Mouse (Mus musculus) midbrain, embryonic 15.5 days (tissue): Measurements from ENCODE around the gene Ces3b. TPM values are rescaled to one million over a fixed set of nuclear protein-coding genes. Genes with fewer than 3 reads are reported as not detected.
"Not testable (repeated sequence)": the region's sequence is repeated elsewhere in the genome, so short reads cannot be mapped to it uniquely, and the experiment has no call there.

Experiments used
- ATAC-seq: fragments of 200-750 bp; cut with Nextera tagmentation; replicated peaks from 2 replicates; pipeline ENCODE4 v1.8.0; 2017; ENCODE audit warnings: moderate TSS enrichment
- H3K27ac ChIP-seq: fragments of 300-500 bp; sonication (generic); 2 replicates; pipeline ENCODE4 v1.5.1; 2015; ENCODE audit warnings: mild to moderate bottlenecking, inconsistent platforms
- H3K27me3 ChIP-seq: fragments of 300-500 bp; sonication (generic); replicated peaks from 2 replicates; pipeline ENCODE4 v1.6.1; 2015; ENCODE audit warnings: inconsistent platforms
- H3K36me3 ChIP-seq: fragments of 300-500 bp; sonication (generic); replicated peaks from 2 replicates; pipeline ENCODE4 v1.6.1; 2015; ENCODE audit warnings: inconsistent platforms
- H3K4me1 ChIP-seq: fragments of 300-500 bp; sonication (generic); 2 replicates; pipeline ENCODE4 v1.6.1; 2015; ENCODE audit warnings: inconsistent platforms
- H3K4me2 ChIP-seq: fragments of 300-500 bp; sonication (generic); 2 replicates; pipeline ENCODE4 v1.6.1; 2015; ENCODE audit warnings: inconsistent platforms, mild to moderate bottlenecking, moderate library complexity
- H3K4me3 ChIP-seq: fragments of 300-500 bp; sonication (generic); 2 replicates; pipeline ENCODE4 v1.5.1; 2015; ENCODE audit warnings: mild to moderate bottlenecking, inconsistent platforms
- H3K9ac ChIP-seq: fragments of 300-500 bp; sonication (generic); 2 replicates; pipeline ENCODE4 v1.6.1; 2015; ENCODE audit warnings: mild to moderate bottlenecking, inconsistent platforms
- H3K9me3 ChIP-seq: fragments of 300-500 bp; sonication (generic); 2 replicates; pipeline ENCODE4 v1.6.1; 2016; ENCODE audit warnings: inconsistent platforms
- WGBS: fragments of 180-500 bp; shearing (Covaris S2); methylation state at CpG from one replicate; pipeline ENCODE4 v1.1.7; 2015; ENCODE audit warnings: mixed read lengths; 5-methylcytosine and 5-hydroxymethylcytosine counted together
- polyA plus RNA-seq: library from polyadenylated mRNA; unstranded; fragments of >200 nt; fragmentation: Nextera tagmentation; extraction: Ambion mirVana; gene quantifications from 2 replicates; pipeline ENCODE4 v1.2.1, GENCODE M21; 2015

Ces3b gene
- polyA plus RNA-seq, result not detected in 2 replicates

- H3K27ac ChIP-seq, result no peak within 1 kb of the TSS
- no peak within 1 kb of the TSS for H3K4me3 ChIP-seq
- ATAC-seq, result no peak
- H3K9me3 ChIP-seq, result no peaks in the 10 kb centered on the region
- H3K27me3 ChIP-seq, result no peaks in the 10 kb centered on the region
- no peak within 1 kb of the TSS for H3K9ac ChIP-seq
- no peak within 1 kb of the TSS for H3K4me2 ChIP-seq
- H3K36me3 ChIP-seq, result no peaks in the 10 kb centered on the region
- 84% methylated on average over 7 of the region's 7 CpGs for WGBS
- H3K4me1 ChIP-seq, result no peaks in the 10 kb centered on the region
These were observed at the start of gene Ces3b for GRCm38 (mm10) chr8:105083449-105084050. TSS of gene Ces3b (plus strand) at chr8:105083753.

DNA sequence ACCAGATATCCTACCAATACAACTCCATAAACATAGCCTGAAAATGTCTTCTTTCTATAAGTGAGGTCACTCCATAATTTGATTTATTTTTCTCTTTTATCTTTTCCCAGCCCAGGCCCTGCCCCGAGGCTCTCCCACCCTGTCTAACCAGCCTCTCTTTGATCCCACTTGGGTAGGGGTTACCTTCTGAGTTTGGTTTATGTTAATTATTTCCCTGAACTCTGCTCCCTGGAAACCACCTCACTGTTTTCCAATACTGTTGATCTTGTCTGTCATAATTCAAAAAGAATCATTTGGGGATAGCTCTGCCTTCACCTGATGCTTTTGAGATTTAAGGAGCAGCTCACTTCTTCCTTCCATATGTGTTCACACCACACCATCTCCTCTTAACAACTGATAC lies 40.0 kb upstream of the Ces3b start:
- Histone ChIP-seq H3K9ac (no peak overlapping the region), H3K9me3 (no peaks in the 10 kb centered on the region), H3K27me3 (no peaks in the 10 kb centered on the region), H3K4me1 (no peaks in the 10 kb centered on the region), H3K27ac (no peak overlapping the region), H3K36me3 (no peaks in the 10 kb centered on the region), H3K4me3 (no peak overlapping the region), H3K4me2 (no peak overlapping the region)
- ATAC-seq, result no peak
- WGBS, result 78% methylated on average over 1 of the region's 1 CpGs

GRCm38 (mm10) chr8:105045824-105046401 lies 37.6 kb upstream of the Ces3b start:
- Histone ChIP-seq H3K36me3 (no peaks in the 10 kb centered on the region), H3K9ac (no peak overlapping the region), H3K4me2 (no peak overlapping the region), H3K9me3 (no peaks in the 10 kb centered on the region), H3K4me1 (no peaks in the 10 kb centered on the region), H3K27ac (no peak overlapping the region), H3K4me3 (no peak overlapping the region), H3K27me3 (no peaks in the 10 kb centered on the region)
- ATAC-seq, result no peak
- 90% methylated on average over 3 of the region's 3 CpGs for WGBS

DNA sequence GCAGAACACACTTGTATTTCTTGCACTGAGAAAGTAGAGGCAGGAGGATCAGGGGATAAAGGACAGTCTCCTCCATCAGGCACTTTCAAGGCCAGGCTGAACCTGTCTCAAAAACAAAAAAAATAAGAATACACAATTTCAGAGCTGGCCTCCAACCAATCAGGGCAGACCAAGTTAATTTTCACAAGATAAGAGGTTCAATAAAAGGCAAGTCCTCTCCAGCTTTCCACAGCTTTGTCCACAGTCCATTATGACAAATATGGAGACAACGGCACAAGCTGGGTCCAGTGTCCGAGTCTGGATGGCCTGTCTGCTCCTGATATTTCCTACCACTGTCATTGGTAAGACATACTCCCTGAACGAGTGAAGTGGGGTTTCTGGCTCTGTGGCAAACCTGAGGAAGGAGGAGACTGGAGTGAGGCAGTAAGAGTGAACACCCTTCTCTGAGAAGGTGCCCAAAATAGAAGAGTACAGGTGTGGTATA lies 35.1 kb upstream of the Ces3b start, which contains the start of gene Ces3a:
Ces3a (plus strand) TSS at position 231 of the 484 bp plus-strand sequence.
- no peaks in the 10 kb centered on the region for H3K36me3 ChIP-seq
- H3K9me3 ChIP-seq, result no peaks in the 10 kb centered on the region
- H3K27me3 ChIP-seq, result no peaks in the 10 kb centered on the region
- 79% methylated on average over 3 of the region's 3 CpGs for WGBS
- ATAC-seq, result no peak
- no peak within 1 kb of the TSS for H3K9ac ChIP-seq
- no peak within 1 kb of the TSS for H3K4me3 ChIP-seq
- H3K4me1 ChIP-seq, result no peaks in the 10 kb centered on the region
- no peak within 1 kb of the TSS for H3K27ac ChIP-seq
- no peak within 1 kb of the TSS for H3K4me2 ChIP-seq

- no peaks in the 10 kb centered on the region for H3K27me3 ChIP-seq
- 94% methylated on average over 4 of the region's 4 CpGs for WGBS
- no peak overlapping the region for H3K4me2 ChIP-seq
- H3K27ac ChIP-seq, result no peak overlapping the region
- H3K9ac ChIP-seq, result no peak overlapping the region
- ATAC-seq, result no peak
- no peaks in the 10 kb centered on the region for H3K36me3 ChIP-seq
- no peak overlapping the region for H3K4me3 ChIP-seq
- no peaks in the 10 kb centered on the region for H3K9me3 ChIP-seq
- H3K4me1 ChIP-seq, result no peaks in the 10 kb centered on the region
These were observed 27.3 kb upstream of the Ces3b start for GRCm38 (mm10) chr8:105056211-105056610.

DNA sequence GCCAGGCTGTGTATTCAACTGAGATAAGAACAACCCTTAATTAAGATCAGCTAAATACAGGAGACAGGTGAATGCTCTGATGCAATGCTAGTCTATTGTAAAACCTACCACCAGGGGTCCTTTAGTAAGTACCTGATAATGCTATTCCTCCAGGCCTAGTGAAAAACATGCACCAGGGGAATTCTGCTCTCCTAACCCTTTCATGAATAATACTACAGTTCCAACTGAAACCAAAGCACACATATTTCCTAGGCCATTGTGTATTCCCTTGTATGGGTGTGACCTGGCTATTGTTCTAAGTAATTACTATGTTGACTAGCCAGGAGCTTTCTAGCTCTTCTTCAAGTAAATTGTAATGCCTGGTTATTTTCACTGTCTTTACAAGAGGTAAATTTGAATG lies 23.5 kb upstream of the Ces3b start:
- H3K4me3 ChIP-seq, result no peak overlapping the region
- H3K4me1 ChIP-seq, result no peaks in the 10 kb centered on the region
- no peak overlapping the region for H3K9ac ChIP-seq
- no peaks in the 10 kb centered on the region for H3K36me3 ChIP-seq
- H3K4me2 ChIP-seq, result no peak overlapping the region
- H3K27me3 ChIP-seq, result no peaks in the 10 kb centered on the region
- no peaks in the 10 kb centered on the region for H3K9me3 ChIP-seq
- no peak for ATAC-seq
- no peak overlapping the region for H3K27ac ChIP-seq

DNA sequence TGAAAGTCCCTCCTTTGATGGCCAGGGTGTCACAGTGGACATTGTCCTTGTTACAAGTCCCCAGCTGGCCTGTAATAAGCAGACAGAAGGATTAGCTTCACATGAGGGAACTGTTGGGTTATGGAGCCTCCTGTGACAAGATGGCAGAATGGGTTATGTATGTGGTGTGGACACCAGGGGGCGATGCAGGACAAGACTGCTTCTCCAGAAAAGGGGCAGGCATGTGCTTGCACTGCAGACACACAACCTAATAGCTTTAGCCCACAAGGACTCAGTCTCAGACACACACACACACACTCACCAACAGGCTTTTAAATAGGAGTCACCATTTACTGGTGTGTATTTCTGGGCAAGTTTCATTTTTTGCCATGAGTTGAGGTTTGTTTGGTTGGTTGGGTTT lies 16.8 kb upstream of the Ces3b start:
- Histone ChIP-seq H3K4me2 (no peak overlapping the region), H3K4me1 (no peaks in the 10 kb centered on the region), H3K27ac (no peak overlapping the region), H3K36me3 (no peaks in the 10 kb centered on the region), H3K4me3 (no peak overlapping the region), H3K9ac (no peak overlapping the region), H3K27me3 (no peaks in the 10 kb centered on the region), H3K9me3 (no peaks in the 10 kb centered on the region)
- 0% methylated on average over 1 of the region's 1 CpGs for WGBS
- ATAC-seq, result no peak

GRCm38 (mm10) chr8:105067905-105068304 lies 15.6 kb upstream of the Ces3b start:
- H3K27ac ChIP-seq, ATAC-seq, H3K9me3 ChIP-seq, H3K9ac ChIP-seq, H3K4me2 ChIP-seq, H3K4me1 ChIP-seq, H3K4me3 ChIP-seq, H3K27me3 ChIP-seq, H3K36me3 ChIP-seq: not testable (repeated sequence)
- WGBS, result 77% methylated on average over 7 of the region's 7 CpGs

DNA sequence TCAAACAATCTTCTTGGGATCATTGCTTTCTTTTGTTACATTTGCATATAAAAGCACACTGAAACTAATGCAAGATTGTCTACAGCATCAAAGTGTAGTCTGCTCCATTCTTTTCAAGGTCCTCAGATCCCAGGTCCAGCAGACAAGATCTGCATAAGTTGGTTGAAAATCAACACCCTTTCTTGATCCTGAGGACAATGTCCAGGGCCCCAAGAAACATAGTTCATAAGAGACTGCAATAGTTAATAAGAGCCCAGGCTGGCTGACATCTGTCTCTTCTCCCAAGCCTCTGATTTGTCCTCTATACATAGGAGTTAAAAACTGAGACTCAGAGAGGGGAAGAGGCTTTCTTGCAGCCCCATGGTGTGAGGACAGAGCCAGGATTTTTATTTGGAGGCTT lies 14.6 kb upstream of the Ces3b start:
- Histone ChIP-seq H3K4me3 (no peak overlapping the region), H3K4me2 (no peak overlapping the region), H3K27me3 (no peaks in the 10 kb centered on the region), H3K9ac (no peak overlapping the region), H3K4me1 (no peaks in the 10 kb centered on the region), H3K9me3 (no peaks in the 10 kb centered on the region), H3K36me3 (no peaks in the 10 kb centered on the region), H3K27ac (no peak overlapping the region)
- no peak for ATAC-seq

GRCm38 (mm10) chr8:105076601-105077000 lies 7.0 kb upstream of the Ces3b start:
- H3K4me3 ChIP-seq, result no peak overlapping the region
- H3K4me2 ChIP-seq, result no peak overlapping the region
- no peaks in the 10 kb centered on the region for H3K4me1 ChIP-seq
- no peaks in the 10 kb centered on the region for H3K9me3 ChIP-seq
- no peak overlapping the region for H3K9ac ChIP-seq
- H3K27me3 ChIP-seq, result no peaks in the 10 kb centered on the region
- WGBS, result 94% methylated on average over 4 of the region's 4 CpGs
- ATAC-seq, result no peak
- no peak overlapping the region for H3K27ac ChIP-seq
- H3K36me3 ChIP-seq, result no peaks in the 10 kb centered on the region

GRCm38 (mm10) chr8:105077071-105077470 lies 6.5 kb upstream of the Ces3b start:
- Histone ChIP-seq H3K9ac (no peak overlapping the region), H3K4me2 (no peak overlapping the region), H3K4me1 (no peaks in the 10 kb centered on the region), H3K4me3 (no peak overlapping the region), H3K27me3 (no peaks in the 10 kb centered on the region), H3K27ac (no peak overlapping the region), H3K36me3 (no peaks in the 10 kb centered on the region), H3K9me3 (no peaks in the 10 kb centered on the region)
- ATAC-seq, result no peak
- WGBS, result 66% methylated on average over 6 of the region's 6 CpGs

DNA sequence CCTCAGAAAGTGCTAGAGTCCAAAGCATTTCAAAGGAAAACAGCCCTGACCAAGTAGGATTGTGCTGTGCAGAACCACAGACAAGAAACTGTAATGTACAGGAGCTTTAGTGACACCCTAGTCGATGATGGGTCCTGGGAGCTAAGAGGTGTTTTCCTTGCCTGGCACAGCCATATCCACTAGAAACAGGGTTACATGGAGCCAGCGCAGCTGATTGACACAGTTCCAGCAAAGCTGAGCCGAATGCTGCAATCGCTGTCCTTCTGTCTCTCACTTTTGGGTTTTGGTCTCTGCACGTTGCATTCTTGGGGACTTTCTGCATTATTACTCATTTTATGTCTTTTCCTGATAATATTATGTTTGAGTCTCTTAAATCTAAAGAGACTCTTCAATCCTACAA lies 5.0 kb upstream of the Ces3b start:
- Histone ChIP-seq H3K4me3 (no peak overlapping the region), H3K36me3 (no peaks in the 10 kb centered on the region), H3K4me2 (no peak overlapping the region), H3K9me3 (no peaks in the 10 kb centered on the region), H3K4me1 (no peaks in the 10 kb centered on the region), H3K27me3 (no peaks in the 10 kb centered on the region), H3K9ac (no peak overlapping the region), H3K27ac (no peak overlapping the region)
- no peak for ATAC-seq
- WGBS, result 91% methylated on average over 5 of the region's 5 CpGs

DNA sequence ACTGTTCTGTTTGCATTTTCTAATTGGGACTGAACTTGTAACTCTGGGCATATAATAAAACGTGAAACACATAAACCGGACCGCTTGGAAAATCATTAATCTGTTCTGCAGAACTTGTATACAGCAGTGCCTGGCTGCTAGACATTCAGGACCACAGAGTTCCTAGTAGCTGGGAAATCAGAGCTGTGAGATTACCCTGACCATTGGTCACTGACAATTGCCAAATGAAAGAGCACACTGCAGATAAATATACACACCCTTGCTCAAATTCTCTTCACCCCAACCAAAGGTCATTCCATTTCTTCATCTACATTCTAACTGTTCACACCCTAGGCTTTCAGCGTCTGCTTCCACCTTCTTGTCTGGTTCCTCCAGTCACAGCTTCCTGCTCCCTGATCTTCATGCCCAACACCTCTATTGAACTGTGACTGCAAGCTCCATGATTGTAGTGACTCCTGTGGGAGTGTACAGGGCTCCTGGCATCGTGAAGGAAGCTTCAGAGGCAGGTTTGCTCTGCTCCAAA lies 2.7 kb upstream of the Ces3b start:
- Histone ChIP-seq H3K4me1 (no peaks in the 10 kb centered on the region), H3K9ac (no peak overlapping the region), H3K27me3 (no peaks in the 10 kb centered on the region), H3K4me2 (no peak overlapping the region), H3K27ac (no peak overlapping the region), H3K4me3 (no peak overlapping the region), H3K9me3 (no peaks in the 10 kb centered on the region), H3K36me3 (no peaks in the 10 kb centered on the region)
- no peak for ATAC-seq
- 77% methylated on average over 5 of the region's 5 CpGs for WGBS
